Mouse (Mus musculus) liver, embryonic 14.5 days (tissue): Measurements from ENCODE around the gene Impad1. TPM values are rescaled to one million over a fixed set of nuclear protein-coding genes. Genes with fewer than 3 reads are reported as not detected.

ENCODE experiments used
- ATAC-seq: fragments of 200-750 bp; cut with Nextera tagmentation; 2 replicates; pipeline ENCODE4 v1.8.0; 2017; ENCODE audit warnings: moderate number of reproducible peaks, mild to moderate bottlenecking, moderate library complexity; ENCODE audit not compliant: insufficient read depth
- DNase-seq, 3 experiments: peaks; one replicate each; pipeline ENCODE4 v3.0.0-alpha.2; 2012 to 2013; ENCODE audit warnings: low read depth in 3 of 3, low spot score in 3 of 3
- H3K27ac ChIP-seq: fragments of 300-500 bp; sonication (generic); 2 replicates; pipeline ENCODE4 v1.5.1; 2014; ENCODE audit warnings: moderate library complexity, mild to moderate bottlenecking, control low read depth, inconsistent platforms
- H3K27me3 ChIP-seq: fragments of 300-500 bp; sonication (generic); 2 replicates; pipeline ENCODE4 v1.6.1; 2014; ENCODE audit warnings: mild to moderate bottlenecking, low read length, moderate library complexity; ENCODE audit not compliant: control insufficient read depth, insufficient read depth
- H3K36me3 ChIP-seq: fragments of 300-500 bp; sonication (generic); replicated peaks from 2 replicates; pipeline ENCODE4 v1.6.1; 2014; ENCODE audit warnings: low read depth; ENCODE audit not compliant: control insufficient read depth, insufficient read depth
- H3K4me1 ChIP-seq, 2 experiments: fragments of 200-500 bp in 1 of 2; fragments of 300-500 bp in 1 of 2; sonication (generic) in 1 of 2; replicated peaks; 2 replicates each; pipeline ENCODE4 v1.6.1; 2012 to 2014; ENCODE audit warnings: antibody characterized with exemption in 1 of 2, inconsistent platforms in 1 of 2, low read length in 1 of 2; ENCODE audit not compliant: control insufficient read depth in 2 of 2, insufficient read depth in 2 of 2
- H3K4me2 ChIP-seq: fragments of 300-500 bp; sonication (generic); 2 replicates; pipeline ENCODE4 v1.6.1; 2014; ENCODE audit warnings: low read depth, mild to moderate bottlenecking, control low read depth, moderate library complexity
- H3K4me3 ChIP-seq, 2 experiments: fragments of 200-500 bp in 1 of 2; fragments of 300-500 bp in 1 of 2; sonication (generic) in 1 of 2; 2 replicates each; pipeline ENCODE4 v1.5.1; 2012 to 2014; ENCODE audit warnings: low read depth in 2 of 2, low read length in 2 of 2, mild to moderate bottlenecking in 2 of 2, control low read depth in 1 of 2, inconsistent platforms in 1 of 2, moderate library complexity in 1 of 2; ENCODE audit not compliant: insufficient read depth in 1 of 2
- H3K9ac ChIP-seq: fragments of 300-500 bp; sonication (generic); replicated peaks from 2 replicates; pipeline ENCODE4 v1.6.1; 2014; ENCODE audit warnings: mild to moderate bottlenecking, control low read depth, moderate library complexity
- H3K9me3 ChIP-seq: fragments of 300-500 bp; sonication (generic); 2 replicates; pipeline ENCODE4 v1.6.1; 2016; ENCODE audit warnings: low read length, mixed read lengths; ENCODE audit not compliant: control insufficient read depth
- CTCF ChIP-seq: IDR thresholded peaks from 2 replicates; pipeline ENCODE4 v1.5.1; 2016; ENCODE audit warnings: antibody characterized with exemption, low read depth, control low read depth
- EP300 ChIP-seq: IDR thresholded peaks from 2 replicates; pipeline ENCODE4 v1.6.1; 2016; ENCODE audit warnings: antibody characterized with exemption, low read depth
- WGBS: fragments of 180-500 bp; shearing (Covaris S2); extraction: QIAGEN DNeasy Blood & Tissue Kit; methylation state at CpG from one replicate; pipeline ENCODE4 v1.1.7; 2014; ENCODE audit not compliant: insufficient replicate concordance; 5-methylcytosine and 5-hydroxymethylcytosine counted together
- polyA plus RNA-seq, 2 experiments: library from polyadenylated mRNA; depleted of rRNA in 1 of 2; stranded (reverse) in 1 of 2; unstranded in 1 of 2; fragments of >200 nt; fragmentation: Nextera tagmentation in 1 of 2; extraction: Ambion mirVana in 1 of 2; gene quantifications; 2 replicates each; pipeline versions ENCODE4 v1.2.1 to v1.2.3; 2012 to 2014

Gene Impad1
- polyA plus RNA-seq, 2 experiments = 4.6 to 7.1 TPM

- WGBS = 1% methylated on average over 61 of the region's 61 CpGs
- peak overlapping the region; percentile 87 to 93 for H3K4me3 ChIP-seq
Observed at GRCm38 (mm10) chr4:4792141-4792991, 789 bp downstream of the Impad1 start.

GRCm38 (mm10) chr4:4791180-4791579 lies 2.0 kb downstream of the Impad1 start:
- peaks cover 4 to 14% of the 10 kb centered on the region in 2 experiments for H3K4me1 ChIP-seq
- DNase-seq (no peak), ATAC-seq (no peak)
- peak overlapping the region; percentile 92 for H3K9ac ChIP-seq
- 78% methylated on average over 1 of the region's 1 CpGs for WGBS
- no peaks in the 10 kb centered on the region for H3K27me3 ChIP-seq
- H3K4me3 ChIP-seq = peak overlapping the region; percentile 87 to 93; a peak in 2 of 4 replicates
- H3K9me3 ChIP-seq = no peaks in the 10 kb centered on the region
- no peak for TF ChIP-seq EP300
- no peaks in the 10 kb centered on the region for H3K36me3 ChIP-seq
- H3K4me2 ChIP-seq = peak overlapping the region; percentile 80
- no peak overlapping the region for H3K27ac ChIP-seq

More at GRCm38 (mm10) chr4:4792141-4792991, 789 bp downstream of the Impad1 start:
- Histone ChIP-seq H3K4me2 (peak overlapping the region; percentile 80), H3K4me1 (peaks cover 4 to 14% of the 10 kb centered on the region in 2 experiments), H3K36me3 (no peaks in the 10 kb centered on the region), H3K9ac (peak overlapping the region; percentile 92), H3K27me3 (no peaks in the 10 kb centered on the region), H3K27ac (peak overlapping the region; percentile 65), H3K9me3 (no peaks in the 10 kb centered on the region)
- peak; percentile 65 to 68 (median 67) for DNase-seq
- ATAC-seq = peak; percentile 87
- no peak for TF ChIP-seq EP300
- no peak for TF ChIP-seq CTCF

- H3K27me3 ChIP-seq = no peaks in the 10 kb centered on the region
- no peak overlapping the region for H3K4me2 ChIP-seq
- no peak overlapping the region for H3K9ac ChIP-seq
- TF ChIP-seq CTCF = no peak
- TF ChIP-seq EP300 = no peak
- DNase-seq (no peak), ATAC-seq (no peak)
- no peaks in the 10 kb centered on the region for H3K9me3 ChIP-seq
- peaks cover 18 to 20% of the 10 kb centered on the region in 2 experiments for H3K4me1 ChIP-seq
- 87% methylated on average over 2 of the region's 2 CpGs for whole genome bisulfite sequencing
- H3K36me3 ChIP-seq = peaks cover 7% of the 10 kb centered on the region; the same call in 1 of the 2 replicates
- H3K27ac ChIP-seq = no peak overlapping the region
- no peak overlapping the region for H3K4me3 ChIP-seq
Observed at GRCm38 (mm10) chr4:4785169-4785568, 8.0 kb downstream of the Impad1 start.

GRCm38 (mm10) chr4:4784305-4784704 lies 8.8 kb downstream of the Impad1 start:
- Histone ChIP-seq H3K4me1 (peaks cover 14 to 20% of the 10 kb centered on the region in 2 experiments), H3K36me3 (peaks cover 7% of the 10 kb centered on the region; the same call in 1 of the 2 replicates), H3K4me2 (no peak overlapping the region), H3K9me3 (no peaks in the 10 kb centered on the region), H3K9ac (no peak overlapping the region), H3K27me3 (no peaks in the 10 kb centered on the region), H3K4me3 (no peak overlapping the region), H3K27ac (no peak overlapping the region)
- no peak for TF ChIP-seq CTCF
- TF ChIP-seq EP300 = no peak
- WGBS = 28% methylated on average over 1 of the region's 1 CpGs
- ATAC-seq (no peak), DNase-seq (no peak)

- Histone ChIP-seq H3K4me2 (peak overlapping the region; percentile 68), H3K36me3 (peaks cover 7% of the 10 kb centered on the region; the same call in 1 of the 2 replicates), H3K27ac (peak overlapping the region; percentile 76), H3K9ac (no peak overlapping the region; the same call in 1 of the 2 replicates), H3K4me1 (peaks cover 14 to 20% of the 10 kb centered on the region in 2 experiments), H3K9me3 (no peaks in the 10 kb centered on the region), H3K4me3 (no peak overlapping the region), H3K27me3 (no peaks in the 10 kb centered on the region)
- TF ChIP-seq EP300 = no peak
- TF ChIP-seq CTCF = no peak
- no peak for DNase-seq
- ATAC-seq = peak; percentile 57; the same call in 1 of the 2 replicates
Observed at GRCm38 (mm10) chr4:4783686-4783957, 9.5 kb downstream of the Impad1 start.
